Mouse (Mus musculus) kidney, adult 18-20 months (tissue): ENCODE results near the gene Prss40.
"Not testable (repeated sequence)": the region's sequence is repeated elsewhere in the genome, so short reads cannot be mapped to it uniquely, and the experiment has no call there.

Source experiments
- DNase-seq: peaks from one replicate; pipeline ENCODE4 v3.0.0; 2021

The Prss40 gene

GRCm38 (mm10) chr1:34535043-34535698, 25.6 kb downstream of the Prss40 start, which contains the start of gene Cfc1:
Cfc1 (plus strand) TSS chr1:34535648.
- not testable (repeated sequence) for DNase-seq

- not testable (repeated sequence) for DNase-seq
Observed at GRCm38 (mm10) chr1:34534574-34534973, 26.2 kb downstream of the Prss40 start.

GRCm38 (mm10) chr1:34523647-34524046, 37.1 kb downstream of the Prss40 start:
- DNase-seq: no peak

- no peak for DNase-seq
Observed at GRCm38 (mm10) chr1:34522850-34523244, 37.9 kb downstream of the Prss40 start.

- no peak for DNase-seq
Observed at GRCm38 (mm10) chr1:34522205-34522849, 38.4 kb downstream of the Prss40 start.

- no peak for DNase-seq
Observed at GRCm38 (mm10) chr1:34518259-34518658, 42.5 kb downstream of the Prss40 start.

GRCm38 (mm10) chr1:34517797-34518196, 42.9 kb downstream of the Prss40 start:
- not testable (repeated sequence) for DNase-seq

GRCm38 (mm10) chr1:34517297-34517696, 43.4 kb downstream of the Prss40 start:
- DNase-seq: not testable (repeated sequence)

GRCm38 (mm10) chr1:34516595-34516994, 44.1 kb downstream of the Prss40 start:
- no peak for DNase-seq

- DNase-seq: no peak
Observed at GRCm38 (mm10) chr1:34513068-34513467, 47.7 kb downstream of the Prss40 start.

GRCm38 (mm10) chr1:34511027-34511426, 49.7 kb downstream of the Prss40 start:
- DNase-seq: peak; percentile 4

GRCm38 (mm10) chr1:34510575-34510981, 50.2 kb downstream of the Prss40 start:
- no peak for DNase-seq

- DNase-seq: no peak
Observed at GRCm38 (mm10) chr1:34507986-34508385, 52.8 kb downstream of the Prss40 start.

- DNase-seq: no peak
Observed at GRCm38 (mm10) chr1:34505970-34506551, 54.7 kb downstream of the Prss40 start.

- DNase-seq: no peak
Observed at GRCm38 (mm10) chr1:34505307-34505706, 55.4 kb downstream of the Prss40 start.

- no peak for DNase-seq
Observed at GRCm38 (mm10) chr1:34502991-34503390, 57.8 kb downstream of the Prss40 start.
